Mouse (Mus musculus) retina, postnatal 7 days (tissue): ENCODE measurements around the gene Pde4c.
A peak's percentile ranks its signal among the peaks of the same experiment; 100 is the strongest.

ENCODE experiments used
- DNase-seq: peaks from one replicate; pipeline ENCODE4 v3.0.0-alpha.2; 2012; ENCODE audit warnings: low read depth, low spot score

The Pde4c gene

DNA sequence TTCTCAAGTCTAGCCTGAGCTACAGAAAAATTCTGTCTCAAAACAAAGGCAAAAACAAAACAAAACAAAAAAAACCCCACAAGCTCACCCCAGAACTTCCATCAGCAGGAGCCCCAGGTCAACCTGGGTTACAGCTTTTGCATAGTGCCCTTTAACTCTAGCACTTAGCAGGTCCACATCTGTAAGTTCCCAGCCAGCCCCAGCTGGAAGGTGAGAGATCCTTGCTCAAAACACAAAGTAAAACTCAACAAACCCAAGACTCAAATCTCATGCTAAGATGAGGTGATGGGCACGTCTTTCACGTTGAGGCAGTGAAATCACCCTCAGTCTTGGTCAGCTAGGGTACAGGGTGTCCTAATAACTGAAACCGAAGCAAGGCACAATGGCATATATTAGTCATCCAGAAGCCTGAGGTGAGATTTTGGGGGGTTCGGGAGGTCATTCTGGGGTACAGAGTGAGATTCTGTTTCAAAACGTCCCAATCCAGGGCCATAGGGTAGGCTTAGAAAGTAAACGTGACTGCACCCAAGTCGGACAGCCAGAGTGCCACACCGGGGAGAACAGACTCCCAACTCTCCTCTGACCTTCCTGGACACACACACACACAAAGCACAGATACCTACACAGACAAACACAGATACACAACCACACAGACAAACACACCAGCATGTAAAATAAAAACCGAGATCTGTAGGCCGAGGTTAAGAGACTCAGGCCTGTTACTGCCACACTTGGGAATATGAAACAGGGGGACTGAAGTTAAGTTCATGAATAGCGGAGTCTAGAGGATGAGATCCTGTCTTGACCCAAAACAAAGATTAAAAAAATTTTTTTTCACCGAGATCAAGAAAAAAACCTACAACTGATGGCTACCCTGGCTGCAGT is 25.9 kb upstream of the Pde4c start:
- DNase-seq = no peak

DNA sequence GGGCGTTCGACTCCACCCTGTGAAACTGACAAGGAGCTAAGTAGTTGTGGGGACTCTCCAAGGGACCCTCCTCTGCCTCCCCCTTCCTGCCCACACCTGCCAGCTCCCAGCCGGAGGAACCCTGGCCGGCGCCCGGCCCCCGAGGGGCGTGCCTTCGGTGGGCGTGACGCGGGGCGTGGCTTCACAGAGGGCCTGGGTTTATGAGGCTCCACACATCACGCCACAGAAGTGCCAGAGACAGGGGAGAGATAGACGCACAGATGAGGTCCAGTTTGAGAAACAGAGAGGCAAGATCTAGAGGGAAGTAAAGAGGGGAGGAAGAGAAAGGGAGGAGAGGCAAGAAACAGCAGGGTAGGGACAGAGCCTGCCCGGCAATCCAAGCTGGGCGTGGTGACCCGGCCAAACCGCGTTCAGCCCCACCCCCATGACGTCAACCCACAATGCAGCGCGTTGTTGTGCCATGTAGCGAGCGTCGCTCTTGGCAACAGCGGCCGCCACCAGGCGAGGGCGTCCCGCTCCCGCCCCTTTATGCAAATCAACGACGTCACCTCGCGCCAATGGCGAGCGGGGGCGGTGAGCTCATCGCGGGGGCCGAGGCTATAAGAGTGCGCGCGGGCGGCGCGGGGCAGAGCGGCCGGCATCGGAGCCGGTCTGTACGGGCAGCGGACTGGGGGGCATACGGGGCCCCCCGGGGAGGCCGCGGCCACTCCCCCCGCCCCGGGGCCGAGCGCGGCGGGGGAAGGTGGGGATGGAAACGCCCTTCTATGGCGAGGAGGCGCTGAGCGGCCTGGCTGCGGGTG is 25.0 kb upstream of the Pde4c start, which contains the start of gene Jund:
Jund (plus strand) TSS at position 640 of the 800 bp plus-strand sequence.
- DNase-seq = peak; percentile 99

DNA sequence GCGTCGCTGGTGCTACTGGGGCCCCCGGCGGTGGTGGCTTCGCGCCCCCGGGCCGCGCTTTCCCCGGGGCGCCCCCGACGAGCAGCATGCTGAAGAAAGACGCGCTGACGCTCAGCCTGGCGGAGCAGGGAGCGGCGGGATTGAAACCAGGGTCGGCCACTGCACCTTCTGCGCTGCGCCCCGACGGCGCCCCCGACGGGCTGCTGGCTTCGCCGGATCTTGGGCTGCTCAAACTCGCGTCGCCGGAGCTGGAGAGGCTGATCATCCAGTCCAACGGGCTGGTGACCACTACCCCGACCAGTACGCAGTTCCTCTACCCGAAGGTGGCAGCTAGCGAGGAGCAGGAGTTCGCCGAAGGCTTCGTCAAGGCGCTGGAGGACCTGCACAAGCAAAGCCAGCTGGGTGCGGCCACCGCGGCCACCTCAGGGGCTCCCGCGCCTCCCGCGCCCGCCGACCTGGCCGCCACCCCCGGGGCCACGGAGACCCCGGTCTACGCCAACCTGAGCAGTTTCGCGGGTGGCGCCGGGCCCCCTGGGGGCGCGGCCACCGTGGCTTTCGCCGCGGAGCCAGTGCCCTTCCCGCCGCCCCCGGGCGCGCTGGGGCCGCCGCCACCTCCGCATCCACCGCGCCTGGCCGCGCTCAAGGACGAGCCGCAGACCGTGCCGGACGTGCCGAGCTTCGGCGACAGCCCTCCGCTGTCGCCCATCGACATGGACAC is 24.2 kb upstream of the Pde4c start:
- no peak for DNase-seq

DNA sequence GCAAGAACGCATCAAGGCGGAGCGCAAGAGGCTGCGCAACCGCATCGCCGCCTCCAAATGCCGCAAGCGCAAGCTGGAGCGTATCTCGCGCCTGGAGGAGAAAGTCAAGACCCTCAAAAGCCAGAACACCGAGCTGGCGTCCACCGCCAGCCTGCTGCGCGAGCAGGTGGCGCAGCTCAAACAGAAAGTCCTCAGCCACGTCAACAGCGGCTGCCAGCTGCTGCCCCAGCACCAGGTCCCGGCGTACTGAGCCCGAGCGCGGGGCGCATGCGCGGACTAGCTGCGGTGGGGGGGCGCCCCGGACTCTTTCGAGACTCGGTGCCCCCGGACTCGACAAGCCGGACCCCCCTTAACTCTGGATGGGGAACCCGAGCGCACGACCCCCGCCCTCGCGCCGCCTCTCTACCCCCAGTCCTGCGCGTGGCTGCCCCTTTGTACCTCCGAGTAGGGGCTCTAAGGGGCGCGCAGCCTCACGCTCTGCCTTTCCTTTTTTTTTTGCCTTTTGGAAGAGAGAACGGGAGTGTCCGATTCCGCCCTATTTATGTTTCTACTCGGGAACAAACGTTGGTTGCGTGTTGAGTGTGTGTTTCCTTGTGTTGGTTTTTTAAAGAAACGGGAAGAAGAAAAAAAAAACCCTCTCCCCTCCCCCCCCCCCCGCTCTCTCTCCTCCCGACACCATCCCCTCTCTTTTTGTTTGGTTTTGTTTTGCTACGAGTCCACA is 23.5 kb upstream of the Pde4c start:
- DNase-seq = peak; percentile 69

- peak; percentile 91 for DNase-seq
These were observed 23.0 kb upstream of the Pde4c start for GRCm38 (mm10) chr8:70700555-70700922.

- DNase-seq = no peak
These were observed 22.2 kb upstream of the Pde4c start for GRCm38 (mm10) chr8:70701048-70701981.

- no peak for DNase-seq
These were observed 21.3 kb upstream of the Pde4c start for GRCm38 (mm10) chr8:70701982-70702841.

DNA sequence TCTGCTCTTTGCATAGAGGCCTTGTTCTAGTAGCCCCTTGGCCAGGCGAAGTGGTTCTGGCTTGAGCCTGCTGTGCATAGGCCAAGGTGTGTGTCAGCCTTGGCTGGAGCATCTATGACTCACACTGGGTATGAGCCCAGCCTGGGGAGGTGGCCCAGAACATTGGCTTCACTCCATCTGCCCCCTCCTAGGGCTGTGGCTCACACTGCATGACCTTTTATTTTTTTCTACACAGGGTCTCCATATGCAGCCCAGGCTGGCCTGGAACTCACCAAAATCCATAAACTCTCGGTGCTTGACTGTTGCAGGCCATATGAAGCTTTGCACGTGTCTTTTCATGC is 20.7 kb upstream of the Pde4c start:
- DNase-seq = no peak

GRCm38 (mm10) chr8:70703287-70703686 is 20.2 kb upstream of the Pde4c start, which contains the start of gene Iqcn:
Gene Iqcn, plus strand, starts transcription at chr8:70703457.
- no peak for DNase-seq

DNA sequence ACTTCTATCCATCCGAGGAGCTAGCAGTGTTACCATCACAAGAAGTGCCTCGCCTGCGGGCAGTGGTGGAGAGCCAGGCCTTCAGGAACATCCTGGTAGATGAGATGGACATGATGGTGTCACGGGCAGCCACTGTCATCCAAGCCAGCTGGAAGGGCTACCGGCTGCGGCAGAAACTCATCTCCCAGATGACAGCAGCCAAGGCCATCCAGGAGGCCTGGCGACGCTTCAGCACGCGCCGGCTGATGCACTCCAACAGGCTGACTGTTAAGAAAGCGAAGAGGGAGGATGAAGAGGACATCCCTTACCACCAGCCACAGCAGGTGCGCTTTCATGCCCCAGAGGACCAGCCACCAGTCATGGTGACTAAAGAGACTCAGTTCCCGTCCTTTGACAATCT is 15.2 kb upstream of the Pde4c start:
- DNase-seq = no peak

DNA sequence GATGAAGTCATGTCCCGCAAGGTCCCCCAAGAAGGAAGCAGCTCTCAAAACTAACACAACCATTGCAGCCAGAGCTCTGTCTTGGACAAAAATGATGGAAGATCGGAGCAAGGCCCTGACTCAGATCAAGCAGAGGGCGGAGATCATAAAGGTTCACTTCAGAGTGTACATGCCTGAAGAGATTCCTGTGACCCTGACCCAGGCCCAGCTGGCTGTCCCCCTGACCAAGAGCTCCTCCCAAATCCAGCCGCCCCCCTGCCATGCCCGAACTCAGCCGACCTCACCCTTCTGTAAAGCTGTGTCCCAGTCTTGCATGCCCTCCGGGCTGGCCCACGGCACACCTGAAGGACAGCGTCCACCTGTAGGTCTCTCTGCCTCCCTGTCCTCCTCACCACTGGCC is 13.7 kb upstream of the Pde4c start:
- no peak for DNase-seq

DNA sequence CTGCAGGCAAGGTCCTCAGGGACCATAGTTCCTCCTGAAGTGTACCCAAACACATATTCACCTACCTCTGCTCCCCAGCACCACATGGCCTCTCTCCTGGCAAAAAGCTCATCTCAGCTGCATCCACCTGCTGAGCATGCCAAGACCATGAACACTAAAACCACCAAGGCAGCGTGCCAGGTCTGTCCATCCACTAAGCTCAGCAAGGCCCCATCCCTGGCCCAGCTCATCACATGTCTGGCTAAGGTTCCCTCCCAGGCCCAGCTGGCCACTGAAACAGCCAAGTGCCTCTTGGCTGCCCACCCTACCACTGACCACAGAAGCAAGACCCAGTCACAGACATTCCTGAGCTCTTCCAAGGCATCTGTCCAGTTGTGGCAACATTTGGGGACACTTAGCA is 13.2 kb upstream of the Pde4c start:
- no peak for DNase-seq

- DNase-seq = no peak
These were observed 12.5 kb upstream of the Pde4c start for GRCm38 (mm10) chr8:70711041-70711440.

DNA sequence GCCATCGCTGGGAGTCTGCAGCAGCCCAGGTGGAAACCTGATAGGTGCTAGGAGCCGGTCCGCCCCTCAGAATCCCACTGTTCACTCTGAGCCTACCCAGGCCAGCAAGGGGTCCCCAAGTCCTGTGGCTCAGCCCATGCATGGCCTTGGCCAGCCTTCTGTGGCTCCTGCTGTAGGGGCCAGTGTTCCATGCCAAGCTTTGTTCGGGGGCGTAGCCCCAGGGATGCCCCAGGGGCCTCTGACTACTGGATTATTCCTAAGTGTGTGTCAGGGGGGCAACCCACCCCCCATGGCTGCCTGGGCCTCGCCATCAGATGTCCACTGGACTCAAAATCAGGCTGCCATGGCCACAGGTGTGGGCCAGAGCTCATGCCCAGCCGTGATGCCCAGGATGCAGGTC is 9.5 kb upstream of the Pde4c start:
- DNase-seq = no peak

GRCm38 (mm10) chr8:70715086-70715485 is 8.4 kb upstream of the Pde4c start:
- DNase-seq = no peak

DNA sequence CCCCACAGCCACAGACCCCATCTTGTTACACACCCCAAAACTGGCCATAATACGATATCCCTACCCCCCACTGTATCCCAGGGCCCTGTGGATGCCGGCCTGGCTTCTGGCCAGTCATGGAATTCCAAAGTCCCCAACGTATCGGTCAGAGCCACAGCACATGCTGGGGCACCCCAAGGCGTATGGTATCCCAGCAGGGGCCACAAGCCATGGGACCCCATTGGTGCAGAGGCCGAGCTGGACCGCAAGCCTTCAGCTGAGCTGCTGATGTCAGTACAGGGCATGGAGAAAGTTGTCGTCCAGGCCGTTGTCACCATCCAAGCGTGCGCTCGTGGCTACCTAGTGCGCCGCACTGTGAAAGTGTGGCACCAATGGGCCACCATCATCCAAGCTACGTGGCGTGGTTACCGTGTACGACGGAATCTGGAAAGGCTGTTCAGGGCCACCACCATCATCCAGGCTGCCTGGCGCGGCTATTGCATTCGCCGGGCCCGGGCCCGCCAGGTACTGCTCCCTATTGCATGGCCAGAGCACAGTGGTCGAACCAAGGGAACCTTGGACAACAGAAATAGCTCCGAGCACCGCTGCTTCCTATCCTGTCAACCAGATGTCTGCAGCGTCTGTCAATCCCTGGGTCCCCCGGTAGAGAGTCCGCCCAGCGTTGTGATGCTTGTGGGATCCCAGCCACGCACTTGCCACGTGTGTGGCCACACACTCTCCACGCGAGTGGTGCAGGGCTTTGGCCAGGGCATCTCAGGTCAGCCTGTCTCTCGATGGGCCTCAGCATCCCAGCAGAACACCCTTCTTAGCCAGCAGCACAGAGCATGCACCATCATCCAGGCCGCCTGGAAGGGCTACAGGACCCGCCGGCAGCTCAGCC is 6.8 kb upstream of the Pde4c start:
- DNase-seq = no peak

GRCm38 (mm10) chr8:70718297-70718696 is 5.2 kb upstream of the Pde4c start, which contains the start of gene Gm3336:
Gene Gm3336, plus strand, starts transcription at chr8:70718543.
- no peak for DNase-seq

GRCm38 (mm10) chr8:70719796-70720270 is 3.7 kb upstream of the Pde4c start:
- no peak for DNase-seq
